Mouse (Mus musculus) kidney, adult 18-20 months (tissue): ENCODE results near the gene Ppp1r3f.

Source experiments
- DNase-seq: peaks from one replicate; pipeline ENCODE4 v3.0.0; 2021

The Ppp1r3f gene

DNA sequence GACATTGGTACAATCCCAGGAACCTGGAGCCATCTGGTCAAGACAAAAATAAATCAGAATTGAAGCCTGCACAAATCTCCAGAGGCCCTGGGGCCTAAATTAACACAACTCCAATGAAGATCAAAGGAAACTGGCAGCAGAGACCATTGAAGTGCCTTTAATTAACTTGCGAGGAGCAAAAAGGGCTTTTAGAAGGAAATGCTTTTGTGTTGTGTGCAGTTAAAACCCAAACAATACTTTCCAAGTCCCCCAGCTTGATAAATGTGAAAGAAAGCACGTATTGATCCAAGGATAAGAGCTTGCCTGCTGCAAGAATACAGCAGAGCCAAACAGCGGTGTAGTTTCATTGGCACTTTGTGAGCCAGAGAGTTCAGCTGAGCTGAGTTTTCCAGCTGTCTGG, 49.1 kb downstream of the Ppp1r3f start:
- no peak for DNase-seq
